Mouse (Mus musculus) neural tube, embryonic 12.5 days (tissue): ENCODE measurements around the gene Shank1. TPM values are rescaled to one million over a fixed set of nuclear protein-coding genes. Genes with fewer than 3 reads are reported as not detected.

Experiments used
- ATAC-seq: fragments of 200-750 bp; cut with Nextera tagmentation; 2 replicates; pipeline ENCODE4 v1.8.0; 2017; ENCODE audit warnings: low read depth, mild to moderate bottlenecking, moderate TSS enrichment, moderate library complexity; ENCODE audit not compliant: low FRiP score
- H3K27ac ChIP-seq: fragments of 300-500 bp; sonication (generic); 2 replicates; pipeline ENCODE4 v1.5.1; 2016
- H3K27me3 ChIP-seq: fragments of 300-500 bp; sonication (generic); replicated peaks from 2 replicates; pipeline ENCODE4 v1.6.1; 2016; ENCODE audit warnings: mild to moderate bottlenecking
- H3K36me3 ChIP-seq: fragments of 300-500 bp; sonication (generic); 2 replicates; pipeline ENCODE4 v1.6.1; 2016; ENCODE audit warnings: mild to moderate bottlenecking
- H3K4me1 ChIP-seq: fragments of 300-500 bp; sonication (generic); 2 replicates; pipeline ENCODE4 v1.6.1; 2016
- H3K4me2 ChIP-seq: fragments of 300-500 bp; sonication (generic); replicated peaks from 2 replicates; pipeline ENCODE4 v1.6.1; 2016; ENCODE audit warnings: mild to moderate bottlenecking
- H3K4me3 ChIP-seq: fragments of 300-500 bp; sonication (generic); 2 replicates; pipeline ENCODE4 v1.5.1; 2016
- H3K9ac ChIP-seq: fragments of 300-500 bp; sonication (generic); 2 replicates; pipeline ENCODE4 v1.6.1; 2016; ENCODE audit warnings: mild to moderate bottlenecking
- H3K9me3 ChIP-seq: fragments of 300-500 bp; sonication (generic); 2 replicates; pipeline ENCODE4 v1.6.1; 2016; ENCODE audit warnings: mild to moderate bottlenecking
- WGBS: fragments of 180-500 bp; shearing (Covaris S2); methylation state at CpG from one replicate; pipeline ENCODE4 v1.1.7; 2016; 5-methylcytosine and 5-hydroxymethylcytosine counted together
- polyA plus RNA-seq: library from polyadenylated mRNA; unstranded; fragments of >200 nt; fragmentation: Nextera tagmentation; extraction: Ambion mirVana; gene quantifications from 2 replicates; pipeline ENCODE4 v1.2.1, GENCODE M21; 2016

The Shank1 gene
- polyA plus RNA-seq = 12.6 and 14.4 TPM in 2 replicates

- Histone ChIP-seq H3K9ac (peak within 1 kb of the TSS; percentile 73), H3K9me3 (no peaks in the 10 kb centered on the region), H3K36me3 (peaks cover 6% of the 10 kb centered on the region; the same call in 1 of the 2 replicates), H3K27me3 (peaks cover 15% of the 10 kb centered on the region), H3K4me1 (peaks cover 37% of the 10 kb centered on the region), H3K4me2 (peak within 1 kb of the TSS; percentile 95), H3K4me3 (peak within 1 kb of the TSS; percentile 57), H3K27ac (peak within 1 kb of the TSS; percentile 57)
- 12% methylated on average over 18 of the region's 22 CpGs for WGBS
- ATAC-seq = no peak
These were observed at the start of gene Shank1 for GRCm38 (mm10) chr7:44309475-44310284. TSS of gene Shank1 (plus strand) at chr7:44310253.

DNA sequence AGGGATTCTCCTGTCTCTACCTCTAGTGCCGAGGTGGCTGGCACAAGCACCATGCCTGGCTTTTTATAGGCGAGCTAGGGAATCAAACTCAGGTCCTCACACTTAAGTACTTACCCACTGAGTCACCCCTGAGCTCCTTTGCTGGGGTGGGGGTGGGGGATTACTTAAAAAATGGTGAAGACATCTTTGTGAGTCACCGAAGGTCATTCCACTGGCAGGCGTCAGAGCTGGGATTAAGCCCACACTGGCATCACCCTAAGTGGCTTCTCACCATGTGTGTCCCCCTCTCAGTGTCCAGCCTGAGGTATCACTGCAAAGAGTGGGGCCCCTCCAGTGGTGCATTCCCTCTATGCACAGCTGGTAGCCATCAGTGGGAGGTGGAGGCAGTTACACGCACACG, 49.6 kb upstream of the Shank1 start:
- WGBS = 79% methylated on average over 6 of the region's 6 CpGs
- Histone ChIP-seq H3K9ac (no peak overlapping the region), H3K4me3 (no peak overlapping the region), H3K4me1 (peaks cover 6% of the 10 kb centered on the region), H3K4me2 (no peak overlapping the region), H3K9me3 (no peaks in the 10 kb centered on the region), H3K36me3 (no peaks in the 10 kb centered on the region), H3K27me3 (peaks cover 8% of the 10 kb centered on the region; the same call in 1 of the 2 replicates), H3K27ac (no peak overlapping the region)
- no peak for ATAC-seq

DNA sequence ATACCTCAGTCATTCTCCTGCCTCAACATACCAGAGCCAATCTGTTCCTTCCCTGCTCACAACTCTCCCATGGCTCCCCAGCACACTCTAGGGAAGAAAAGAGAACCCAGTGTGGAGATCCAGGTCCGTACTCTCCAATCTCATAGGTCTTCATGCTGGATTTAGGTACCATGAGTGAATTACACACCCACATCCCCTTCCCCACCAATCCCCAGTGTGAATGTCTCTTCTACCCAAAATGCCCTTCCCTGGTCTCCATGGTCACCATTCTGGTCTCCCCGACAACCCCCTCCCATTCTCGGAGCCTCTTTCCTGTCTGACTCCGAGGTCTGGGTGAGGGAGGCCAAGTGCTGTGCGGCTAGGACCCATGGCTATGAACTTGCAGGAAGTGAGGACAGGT, 48.9 kb upstream of the Shank1 start, which contains the start of gene Gm15517:
Gene Gm15517 (plus strand): TSS at position 301 of the 400 bp plus-strand sequence.
- WGBS = 57% methylated on average over 5 of the region's 5 CpGs
- peaks cover 6% of the 10 kb centered on the region for H3K4me1 ChIP-seq
- H3K4me2 ChIP-seq = no peak within 1 kb of the TSS
- no peaks in the 10 kb centered on the region for H3K9me3 ChIP-seq
- no peak within 1 kb of the TSS for H3K9ac ChIP-seq
- ATAC-seq = no peak
- no peaks in the 10 kb centered on the region for H3K36me3 ChIP-seq
- no peak within 1 kb of the TSS for H3K27ac ChIP-seq
- no peak within 1 kb of the TSS for H3K4me3 ChIP-seq
- H3K27me3 ChIP-seq = peaks cover 8% of the 10 kb centered on the region; the same call in 1 of the 2 replicates

DNA sequence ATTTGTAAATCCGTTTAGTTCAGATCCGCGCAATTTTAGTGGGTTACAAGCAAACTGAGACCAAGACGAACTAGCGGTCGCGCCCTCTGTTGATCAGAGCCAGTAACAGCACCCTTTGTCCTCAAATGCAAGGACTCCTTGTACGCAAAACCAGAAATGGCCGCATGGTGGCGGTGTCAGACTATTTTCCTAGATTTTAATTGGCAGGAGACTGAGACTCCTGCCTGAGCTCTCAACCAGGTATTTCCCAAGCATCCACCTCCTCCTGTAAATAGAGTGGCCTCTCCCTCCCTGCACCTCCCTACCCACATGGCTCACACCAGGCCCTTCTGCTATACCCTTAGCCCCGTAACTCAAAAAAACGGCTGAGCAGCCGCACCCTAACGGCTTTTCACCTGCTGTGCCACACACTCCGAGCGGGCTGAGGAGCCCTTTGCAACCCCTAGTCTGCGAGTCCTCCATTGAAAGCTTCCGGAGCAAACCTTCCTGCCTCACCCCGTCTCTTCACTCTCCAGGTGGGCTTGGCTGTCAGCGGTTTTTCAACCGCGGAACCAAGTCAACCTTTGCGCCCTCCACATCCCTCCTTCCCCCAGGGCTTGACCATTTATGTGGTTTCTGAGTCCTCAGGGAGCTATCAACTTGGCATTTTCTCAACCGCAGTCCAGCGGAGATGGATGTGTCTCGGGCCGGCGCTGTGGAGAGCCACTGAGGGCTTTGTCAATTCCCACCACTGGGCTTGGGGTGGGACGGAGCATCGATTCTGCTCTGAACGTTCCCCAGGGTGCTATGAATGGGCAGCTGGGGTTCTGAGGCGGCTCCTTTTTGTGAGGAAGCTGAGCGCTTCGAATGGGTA, 47.0 kb upstream of the Shank1 start:
- Histone ChIP-seq H3K9ac (peak overlapping the region; percentile 35; the same call in 1 of the 2 replicates), H3K4me3 (peak overlapping the region; percentile 16; the same call in 1 of the 2 replicates), H3K9me3 (no peaks in the 10 kb centered on the region), H3K36me3 (no peaks in the 10 kb centered on the region), H3K4me1 (peaks cover 6% of the 10 kb centered on the region), H3K27ac (no peak overlapping the region), H3K27me3 (peaks cover 11% of the 10 kb centered on the region; the same call in 1 of the 2 replicates), H3K4me2 (peak overlapping the region; percentile 57)
- WGBS = 1% methylated on average over 34 of the region's 34 CpGs
- peak; percentile 80 for ATAC-seq

GRCm38 (mm10) chr7:44268117-44268516, 41.9 kb upstream of the Shank1 start:
- 82% methylated on average over 11 of the region's 11 CpGs for WGBS
- H3K9ac ChIP-seq = no peak overlapping the region

DNA sequence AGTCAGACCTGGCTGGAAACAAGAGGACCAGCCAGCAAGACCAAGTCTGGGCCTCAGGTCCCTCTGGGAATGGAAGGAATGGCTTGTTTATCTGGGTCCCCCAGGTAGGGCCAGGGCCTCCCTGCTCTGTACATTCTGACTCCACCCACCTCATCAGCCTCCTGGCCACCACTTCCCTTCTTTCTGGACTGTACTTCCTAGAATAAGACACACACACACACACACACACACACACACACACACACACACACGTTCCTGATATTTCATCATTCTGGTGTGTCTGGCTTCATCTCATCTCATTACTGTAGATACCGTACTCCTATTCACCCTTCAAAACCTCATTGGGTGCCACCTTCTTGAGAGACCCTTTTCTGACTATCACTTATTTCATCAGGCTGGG, 40.7 kb upstream of the Shank1 start:
- H3K36me3 ChIP-seq = no peaks in the 10 kb centered on the region
- no peaks in the 10 kb centered on the region for H3K9me3 ChIP-seq
- WGBS = 85% methylated on average over 2 of the region's 2 CpGs
- H3K4me3 ChIP-seq = no peak overlapping the region
- no peaks in the 10 kb centered on the region for H3K4me1 ChIP-seq
- H3K9ac ChIP-seq = no peak overlapping the region
- H3K4me2 ChIP-seq = no peak overlapping the region
- ATAC-seq = no peak
- H3K27ac ChIP-seq = no peak overlapping the region
- peaks cover 25% of the 10 kb centered on the region for H3K27me3 ChIP-seq

More at GRCm38 (mm10) chr7:44268117-44268516, 41.9 kb upstream of the Shank1 start:
- Histone ChIP-seq H3K4me2 (no peak overlapping the region), H3K4me3 (no peak overlapping the region), H3K9me3 (no peaks in the 10 kb centered on the region), H3K27ac (no peak overlapping the region), H3K27me3 (peaks cover 21% of the 10 kb centered on the region), H3K36me3 (no peaks in the 10 kb centered on the region), H3K4me1 (peaks cover 4% of the 10 kb centered on the region)
- no peak for ATAC-seq

DNA sequence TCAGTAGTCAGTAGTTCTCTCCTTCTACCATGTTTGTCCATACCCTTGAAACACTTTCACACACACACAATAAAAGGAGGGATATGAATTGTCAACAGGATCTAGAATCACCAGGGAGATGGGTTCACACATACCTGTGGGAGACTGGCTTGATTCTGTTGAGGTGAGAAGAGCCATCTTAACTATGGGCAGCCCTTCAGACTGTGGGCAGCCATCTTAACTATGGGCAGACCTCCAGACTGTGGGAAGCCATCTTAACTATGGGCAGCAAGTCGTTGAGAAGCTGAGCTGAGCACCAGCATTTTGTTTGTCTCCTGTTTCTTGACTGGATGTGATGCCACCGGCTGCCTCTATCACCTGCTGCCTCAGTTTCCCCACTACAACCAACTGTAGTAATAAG, 38.7 kb upstream of the Shank1 start:
- H3K27ac ChIP-seq = no peak overlapping the region
- H3K4me2 ChIP-seq = no peak overlapping the region
- no peaks in the 10 kb centered on the region for H3K9me3 ChIP-seq
- H3K4me1 ChIP-seq = no peaks in the 10 kb centered on the region
- H3K4me3 ChIP-seq = no peak overlapping the region
- H3K9ac ChIP-seq = no peak overlapping the region
- peaks cover 32% of the 10 kb centered on the region for H3K27me3 ChIP-seq
- ATAC-seq = no peak
- H3K36me3 ChIP-seq = no peaks in the 10 kb centered on the region
- WGBS = 71% methylated on average over 2 of the region's 2 CpGs

DNA sequence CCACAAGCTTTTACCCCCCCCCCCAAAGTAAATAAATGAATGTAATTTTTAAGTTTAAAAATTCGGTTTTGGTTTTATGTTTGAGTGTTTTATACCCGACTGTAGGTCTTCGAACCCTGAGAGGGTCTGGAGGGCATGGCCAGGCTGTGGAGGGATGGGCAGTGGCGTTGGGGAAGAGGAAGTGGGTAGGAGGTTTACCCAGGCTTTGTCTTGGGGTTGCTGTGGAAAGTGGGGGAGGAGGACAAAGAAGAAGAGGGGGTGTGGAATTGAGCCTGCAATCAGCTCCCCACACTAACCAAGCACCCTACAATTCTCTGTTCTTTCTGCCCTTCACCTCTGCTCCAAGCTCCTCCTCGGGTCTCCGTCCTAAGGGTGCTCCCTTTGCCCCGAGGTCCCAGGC, 37.5 kb upstream of the Shank1 start:
- Histone ChIP-seq H3K36me3 (no peaks in the 10 kb centered on the region), H3K27ac (no peak overlapping the region), H3K9me3 (no peaks in the 10 kb centered on the region), H3K4me1 (no peaks in the 10 kb centered on the region), H3K4me2 (no peak overlapping the region), H3K27me3 (peaks cover 30% of the 10 kb centered on the region), H3K4me3 (no peak overlapping the region), H3K9ac (no peak overlapping the region)
- 85% methylated on average over 7 of the region's 7 CpGs for WGBS
- no peak for ATAC-seq

- Histone ChIP-seq H3K27me3 (peaks cover 25% of the 10 kb centered on the region), H3K9ac (no peak overlapping the region), H3K4me1 (no peaks in the 10 kb centered on the region), H3K4me3 (no peak overlapping the region), H3K4me2 (no peak overlapping the region), H3K27ac (no peak overlapping the region), H3K36me3 (no peaks in the 10 kb centered on the region), H3K9me3 (no peaks in the 10 kb centered on the region)
- ATAC-seq = no peak
- 56% methylated on average over 7 of the region's 7 CpGs for WGBS
These were observed 36.6 kb upstream of the Shank1 start for GRCm38 (mm10) chr7:44273446-44273845.

GRCm38 (mm10) chr7:44274096-44274495, 36.0 kb upstream of the Shank1 start:
- H3K27ac ChIP-seq = no peak overlapping the region
- no peak overlapping the region for H3K9ac ChIP-seq
- no peak overlapping the region for H3K4me3 ChIP-seq
- no peaks in the 10 kb centered on the region for H3K4me1 ChIP-seq
- 33% methylated on average over 11 of the region's 11 CpGs for WGBS
- no peaks in the 10 kb centered on the region for H3K9me3 ChIP-seq
- no peak overlapping the region for H3K4me2 ChIP-seq
- H3K27me3 ChIP-seq = peaks cover 19% of the 10 kb centered on the region
- H3K36me3 ChIP-seq = no peaks in the 10 kb centered on the region
- no peak for ATAC-seq

DNA sequence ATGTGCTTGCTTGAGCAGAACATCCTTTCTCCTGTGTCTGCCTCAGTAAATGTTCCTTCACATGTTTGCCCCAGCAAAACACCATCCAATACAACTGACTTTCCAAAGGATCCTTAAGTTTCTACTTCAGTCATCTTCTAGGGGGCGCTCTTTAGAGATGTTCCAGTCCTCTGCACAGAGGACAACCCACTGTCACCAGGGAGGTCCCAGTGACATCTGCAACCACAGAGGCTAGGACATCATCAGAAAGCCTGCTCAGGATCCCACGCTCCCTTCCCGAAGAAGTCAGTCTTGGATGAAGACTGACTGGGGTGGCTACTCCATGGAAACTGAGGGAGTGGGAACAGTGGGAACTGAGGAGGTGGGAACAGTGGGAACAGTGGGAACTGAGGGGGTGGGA, 34.5 kb upstream of the Shank1 start:
- Histone ChIP-seq H3K27me3 (peaks cover 18% of the 10 kb centered on the region), H3K4me2 (no peak overlapping the region), H3K27ac (no peak overlapping the region), H3K4me3 (no peak overlapping the region), H3K9me3 (no peaks in the 10 kb centered on the region), H3K36me3 (no peaks in the 10 kb centered on the region), H3K9ac (no peak overlapping the region), H3K4me1 (no peaks in the 10 kb centered on the region)
- no peak for ATAC-seq
- WGBS = 80% methylated on average over 3 of the region's 3 CpGs
